Mouse (Mus musculus) left cerebral cortex, postnatal 10 days (tissue): Measurements from ENCODE around the gene Rps24. TPM values are rescaled to one million over a fixed set of nuclear protein-coding genes. Genes with fewer than 3 reads are reported as not detected.
"Not testable (repeated sequence)": the region's sequence is repeated elsewhere in the genome, so short reads cannot be mapped to it uniquely, and the experiment has no call there.

Source experiments
- DNase-seq, 2 experiments: peaks; one replicate each; pipeline ENCODE4 v3.0.0; 2021 to 2022; ENCODE audit warnings: low spot score in 2 of 2, mixed read lengths in 1 of 2; ENCODE audit errors: extremely low spot score in 1 of 2
- intact Hi-C: fragments of 180-260 bp; cut with DNase I; formaldehyde crosslinking; loops from one replicate; pipeline ENCODE4 v1.15.1; 2025
- total RNA-seq, 2 experiments: library from RNA; stranded (reverse); gene quantifications; 2 replicates each; pipeline ENCODE4 v1.2.3; 2021

Gene Rps24
- 100 to 1,000 TPM; 926 to 937 TPM for total RNA-seq

- peak; percentile 89 to 93 for DNase-seq
- intact Hi-C loops, result loop anchor here (10.0 kb wide), 1 partner anchor 342 kb away; no protein-coding TSS in a partner anchor
Measured at GRCm38 (mm10) chr14:24486773-24487227, at the start of gene Rps24, which contains the start of gene Polr3a. TSS of gene Rps24 (plus strand) at chr14:24487125. TSS of gene Polr3a (minus strand) at chr14:24487058.

- intact Hi-C loops, result loop anchor here (5.0 kb wide), 1 partner anchor 56 kb away; no protein-coding TSS in a partner anchor
Measured at GRCm38 (mm10) chr14:24443529-24443928, 43.4 kb upstream of the Rps24 start.

GRCm38 (mm10) chr14:24458191-24458590, 28.7 kb upstream of the Rps24 start:
- no peak for DNase-seq
- intact Hi-C loops, result no loop called here

More at GRCm38 (mm10) chr14:24443529-24443928, 43.4 kb upstream of the Rps24 start:
- DNase-seq, result not testable (repeated sequence)

- DNase-seq, result no peak
- intact Hi-C loops, result loop anchor here (10.0 kb wide), 1 partner anchor 314 kb away; no protein-coding TSS in a partner anchor
Measured at GRCm38 (mm10) chr14:24468806-24469205, 18.1 kb upstream of the Rps24 start.

GRCm38 (mm10) chr14:24486241-24486767, 621 bp upstream of the Rps24 start:
- DNase-seq, result no peak
- intact Hi-C loops, result loop anchor here (10.0 kb wide), 1 partner anchor 342 kb away; no protein-coding TSS in a partner anchor

- intact Hi-C loops, result loop anchor here (10.0 kb wide), 1 partner anchor 345 kb away; no protein-coding TSS in a partner anchor
Measured at GRCm38 (mm10) chr14:24489772-24490171, 2.8 kb downstream of the Rps24 start.

GRCm38 (mm10) chr14:24490468-24491265, 3.7 kb downstream of the Rps24 start:
- intact Hi-C loops, result no loop called here
- peak; percentile 97 to 99 for DNase-seq

More at GRCm38 (mm10) chr14:24489772-24490171, 2.8 kb downstream of the Rps24 start:
- DNase-seq, result not testable (repeated sequence)

GRCm38 (mm10) chr14:24491266-24491981, 4.5 kb downstream of the Rps24 start:
- intact Hi-C loops, result no loop called here
- DNase-seq, result no peak

GRCm38 (mm10) chr14:24493256-24493655, 6.3 kb downstream of the Rps24 start:
- intact Hi-C loops, result no loop called here

GRCm38 (mm10) chr14:24496507-24496906, 9.6 kb downstream of the Rps24 start:
- DNase-seq, result no peak
- intact Hi-C loops, result no loop called here

More at GRCm38 (mm10) chr14:24493256-24493655, 6.3 kb downstream of the Rps24 start:
- no peak for DNase-seq

- DNase-seq, result no peak
- intact Hi-C loops, result no loop called here
Measured at GRCm38 (mm10) chr14:24497443-24497842, 10.5 kb downstream of the Rps24 start.

GRCm38 (mm10) chr14:24498561-24499255, 11.8 kb downstream of the Rps24 start:
- intact Hi-C loops, result no loop called here
- no peak for DNase-seq

- no peak for DNase-seq
- intact Hi-C loops, result no loop called here
Measured at GRCm38 (mm10) chr14:24499478-24499877, 12.6 kb downstream of the Rps24 start.

- intact Hi-C loops, result loop anchor here (2.0 to 10.0 kb wide), 6 partner anchors 142 to 1202 kb away; no protein-coding TSS in a partner anchor
- peak; percentile 85 to 89 for DNase-seq
Measured at GRCm38 (mm10) chr14:24500091-24500844, 13.3 kb downstream of the Rps24 start.

- intact Hi-C loops, result loop anchor here (2.0 to 10.0 kb wide), 6 partner anchors 141 to 1201 kb away; no protein-coding TSS in a partner anchor
Measured at GRCm38 (mm10) chr14:24500845-24501186, 13.9 kb downstream of the Rps24 start.

GRCm38 (mm10) chr14:24501256-24501655, 14.3 kb downstream of the Rps24 start:
- intact Hi-C loops, result loop anchor here (2.0 to 10.0 kb wide), 6 partner anchors 141 to 1201 kb away; no protein-coding TSS in a partner anchor
- DNase-seq, result no peak

More at GRCm38 (mm10) chr14:24500845-24501186, 13.9 kb downstream of the Rps24 start:
- no peak for DNase-seq

- intact Hi-C loops, result loop anchor here (10.0 kb wide), 2 partner anchors 267 to 337 kb away; no protein-coding TSS in a partner anchor
- no peak for DNase-seq
Measured at GRCm38 (mm10) chr14:24507452-24508069, 20.6 kb downstream of the Rps24 start.
